In the genomic region with DNA sequence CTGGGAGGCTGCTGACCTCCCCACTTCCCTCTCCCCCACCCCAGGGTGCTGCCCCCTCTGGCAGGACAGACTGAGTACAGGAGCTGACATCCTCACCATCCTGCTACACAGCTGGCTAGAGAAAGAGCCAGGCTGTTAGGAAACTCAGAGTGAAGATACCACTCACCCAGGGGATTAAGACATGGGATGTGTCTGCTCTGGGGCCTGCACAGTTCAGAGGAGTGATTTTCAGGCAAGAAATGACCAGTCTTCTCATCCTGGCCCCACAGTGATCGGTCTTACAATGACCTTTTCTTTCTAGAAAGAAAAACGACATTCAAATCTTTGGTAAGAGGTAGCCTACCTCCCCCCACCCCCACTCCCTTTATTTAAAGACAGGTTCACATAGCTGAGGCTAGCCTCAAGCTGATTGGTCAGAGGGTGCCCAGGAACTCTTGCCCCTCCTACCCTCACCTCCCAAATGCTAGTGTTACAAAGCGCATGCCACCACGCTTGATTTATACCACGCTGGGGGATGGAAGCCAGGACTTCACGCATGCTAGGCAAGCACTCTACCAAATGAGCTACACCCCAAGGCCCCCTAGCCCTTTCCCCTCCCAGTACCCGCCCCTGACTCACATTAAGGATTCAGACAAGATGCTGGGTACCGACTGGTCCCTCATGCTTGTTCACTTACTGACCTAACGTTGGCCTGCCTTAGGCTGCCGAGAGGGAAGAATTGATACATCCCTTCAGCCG, we compare ENCODE assay signal across 11 mouse cellular contexts.
DNase-seq lines count a peak whose midpoint lies in the region; ATAC-seq and TF ChIP-seq lines count a peak whose summit lies in the region.
"Had no signal": no experiment of that assay in that cellular context is flagged by ENCODE, and none has a peak within 500 bp of the region (broad histone marks: within the 10 kb centered on the region; RNA-seq: fewer than 3 reads in every experiment).

No protein-coding gene starts in this region.

- H3K27me3 ChIP-seq in kidney, embryonic 16.5 days (ENCODE audit: insufficient read depth, low read length) = no peaks in the 10 kb centered on the region
- peaks cover 15% of the 10 kb centered on the region for H3K27me3 ChIP-seq in embryonic facial prominence, embryonic 10.5 days (replicated peaks; ENCODE audit: low read depth, poor library complexity, severe bottlenecking)
- H3K27me3 ChIP-seq in hindbrain, postnatal 0 days (ENCODE audit: insufficient read depth, low read length) = no peaks in the 10 kb centered on the region
- H3K27me3 ChIP-seq in neural tube, embryonic 13.5 days = peaks cover 5% of the 10 kb centered on the region; the same call in 1 of the 2 replicates
- H3K27me3 ChIP-seq: liver, embryonic 15.5 days had no signal

- peak overlapping the region; percentile 27 for H3K4me2 ChIP-seq in kidney, embryonic 16.5 days (replicated peaks; ENCODE audit: low read depth, low read length)
- no peak overlapping the region for H3K4me2 ChIP-seq in hindbrain, postnatal 0 days (ENCODE audit: low read depth, low read length)
- H3K4me2 ChIP-seq in neural tube, embryonic 13.5 days = no peak overlapping the region
- H3K4me2 ChIP-seq: liver, embryonic 15.5 days had no signal

- peaks cover 27% of the 10 kb centered on the region for H3K4me1 ChIP-seq in kidney, embryonic 16.5 days (ENCODE audit: insufficient read depth, low read length)
- H3K4me1 ChIP-seq in embryonic facial prominence, embryonic 10.5 days = peaks cover 34% of the 10 kb centered on the region
- no peaks in the 10 kb centered on the region for H3K4me1 ChIP-seq in hindbrain, postnatal 0 days (ENCODE audit: insufficient read depth, low read length)
- peaks cover 32% of the 10 kb centered on the region for H3K4me1 ChIP-seq in neural tube, embryonic 13.5 days (replicated peaks)
- H3K4me1 ChIP-seq: liver, embryonic 15.5 days had no signal

- peak overlapping the region; percentile 92 for H3K27ac ChIP-seq in kidney, embryonic 16.5 days (ENCODE audit: low read length)
- H3K27ac ChIP-seq in embryonic facial prominence, embryonic 10.5 days (replicated peaks) = peak overlapping the region; percentile 77
- H3K27ac ChIP-seq in hindbrain, postnatal 0 days = no peak overlapping the region
- peak overlapping the region; percentile 43; the same call in 1 of the 2 replicates for H3K27ac ChIP-seq in neural tube, embryonic 13.5 days (replicated peaks)
- H3K27ac ChIP-seq: liver, embryonic 15.5 days had no signal

- no peaks in the 10 kb centered on the region for H3K36me3 ChIP-seq in kidney, embryonic 16.5 days (ENCODE audit: insufficient read depth, low read length)
- H3K36me3 ChIP-seq in embryonic facial prominence, embryonic 10.5 days (replicated peaks) = no peaks in the 10 kb centered on the region
- H3K36me3 ChIP-seq in hindbrain, postnatal 0 days (ENCODE audit: insufficient read depth, low read length) = no peaks in the 10 kb centered on the region
- no peaks in the 10 kb centered on the region for H3K36me3 ChIP-seq in neural tube, embryonic 13.5 days
- H3K36me3 ChIP-seq: liver, embryonic 15.5 days had no signal

- no peak for DNase-seq in kidney, postnatal 10 days
- no peak for DNase-seq in embryonic facial prominence, embryonic 10.5 days (ENCODE audit: low spot score)
- DNase-seq in hindbrain, postnatal 0 days (ENCODE audit: low spot score) = no peak
- no peak for DNase-seq in urinary bladder, postnatal 36 days (ENCODE audit: low spot score in 2 of 2)
- no peak for DNase-seq in left cerebral cortex, postnatal 10 days (ENCODE audit: extremely low spot score in 1 of 2, low spot score in 2 of 2)
- DNase-seq: cerebellum, adult 8-10 months; thymus, postnatal 36 days had no signal

- no peaks in the 10 kb centered on the region for H3K9me3 ChIP-seq in kidney, embryonic 16.5 days (ENCODE audit: low read length)
- no peaks in the 10 kb centered on the region for H3K9me3 ChIP-seq in embryonic facial prominence, embryonic 10.5 days
- H3K9me3 ChIP-seq in hindbrain, postnatal 0 days (ENCODE audit: low read length) = no peaks in the 10 kb centered on the region
- H3K9me3 ChIP-seq in neural tube, embryonic 13.5 days = no peaks in the 10 kb centered on the region
- H3K9me3 ChIP-seq: liver, embryonic 15.5 days had no signal

- 20% methylated on average over 11 of the region's 11 CpGs for WGBS in kidney, embryonic 16.5 days
- 59% methylated on average over 11 of the region's 11 CpGs for WGBS in embryonic facial prominence, embryonic 10.5 days
- 33% methylated on average over 11 of the region's 11 CpGs for WGBS in hindbrain, postnatal 0 days
- 14% methylated on average over 11 of the region's 11 CpGs for WGBS in neural tube, embryonic 13.5 days

- peak; percentile 88 for ATAC-seq in kidney, embryonic 16.5 days (ENCODE audit: low FRiP score, low TSS enrichment)
- ATAC-seq in hindbrain, postnatal 0 days = 0 out of 2 replicates have a peak, but pooled peaks have one; percentile 5
- peak; percentile 76 for ATAC-seq in neural tube, embryonic 13.5 days (ENCODE audit: low read depth)
- ATAC-seq: inflammation-experienced regulatory T-cells, adult 6 months had no signal

- no peak overlapping the region for H3K4me3 ChIP-seq in kidney, embryonic 16.5 days (ENCODE audit: low read length)
- H3K4me3 ChIP-seq in embryonic facial prominence, embryonic 10.5 days = no peak overlapping the region
- H3K4me3 ChIP-seq in hindbrain, postnatal 0 days (ENCODE audit: low read length) = no peak overlapping the region
- H3K4me3 ChIP-seq in neural tube, embryonic 13.5 days = no peak overlapping the region
- H3K4me3 ChIP-seq: liver, embryonic 15.5 days had no signal

- 0 out of 2 replicates have a peak, but pooled peaks have one; percentile 1 for TF ChIP-seq CTCF in hindbrain, postnatal 0 days (IDR thresholded peaks at IDR 0.05; ENCODE audit: low read depth)

- intact Hi-C loops in left cerebral cortex, postnatal 10 days (cut with DNase I) = no loop called here

- peak overlapping the region; percentile 39; the same call in 1 of the 2 replicates for H3K9ac ChIP-seq in kidney, embryonic 16.5 days (replicated peaks; ENCODE audit: low read length)
- no peak overlapping the region for H3K9ac ChIP-seq in hindbrain, postnatal 0 days (replicated peaks; ENCODE audit: low read length)
- H3K9ac ChIP-seq in neural tube, embryonic 13.5 days = no peak overlapping the region
- H3K9ac ChIP-seq: liver, embryonic 15.5 days had no signal

Comparison
In these comparisons a context has a peak if more than half of its experiments do, and no peak if none do; other contexts are left out.
1. ATAC-seq: peak in every context shown above with its lines; median percentile 88 in kidney, embryonic 16.5 days; 76 in neural tube, embryonic 13.5 days; 5 in hindbrain, postnatal 0 days.